Mouse (Mus musculus) stomach, postnatal 0 days (tissue): ENCODE data around the gene Ddx46. TPM values are rescaled to one million over a fixed set of nuclear protein-coding genes. Genes with fewer than 3 reads are reported as not detected.
A peak's percentile ranks its signal among the peaks of the same experiment; 100 is the strongest.

Experiments used
- ATAC-seq: fragments of 200-750 bp; cut with Nextera tagmentation; 2 replicates; pipeline ENCODE4 v1.8.0; 2017; ENCODE audit not compliant: low FRiP score, low TSS enrichment
- DNase-seq: peaks from one replicate; pipeline ENCODE4 v3.0.0-alpha.2; 2016; ENCODE audit warnings: low spot score
- H3K27ac ChIP-seq: fragments of 300-500 bp; sonication (generic); replicated peaks from 2 replicates; pipeline ENCODE4 v1.5.1; 2014; ENCODE audit warnings: mild to moderate bottlenecking, control low read depth
- H3K27me3 ChIP-seq: fragments of 300-500 bp; sonication (generic); 2 replicates; pipeline ENCODE4 v1.6.1; 2014; ENCODE audit warnings: low read length; ENCODE audit not compliant: control insufficient read depth, insufficient read depth
- H3K36me3 ChIP-seq: fragments of 300-500 bp; sonication (generic); 2 replicates; pipeline ENCODE4 v1.6.1; 2014; ENCODE audit warnings: low read length, mixed read lengths; ENCODE audit not compliant: control insufficient read depth, insufficient read depth
- H3K4me1 ChIP-seq: fragments of 300-500 bp; sonication (generic); replicated peaks from 2 replicates; pipeline ENCODE4 v1.6.1; 2014; ENCODE audit warnings: antibody characterized with exemption; ENCODE audit not compliant: control insufficient read depth, insufficient read depth
- H3K4me2 ChIP-seq: fragments of 300-500 bp; sonication (generic); replicated peaks from 2 replicates; pipeline ENCODE4 v1.6.1; 2014; ENCODE audit warnings: low read depth, mild to moderate bottlenecking, control low read depth, moderate library complexity
- H3K4me3 ChIP-seq: fragments of 300-500 bp; sonication (generic); 2 replicates; pipeline ENCODE4 v1.5.1; 2014; ENCODE audit warnings: low read depth, low read length, control low read depth
- H3K9ac ChIP-seq: fragments of 300-500 bp; sonication (generic); 2 replicates; pipeline ENCODE4 v1.6.1; 2014; ENCODE audit warnings: mild to moderate bottlenecking, low read length, control low read depth, mixed read lengths
- H3K9me3 ChIP-seq: fragments of 300-500 bp; sonication (generic); 2 replicates; pipeline ENCODE4 v1.6.1; 2016; ENCODE audit warnings: low read length; ENCODE audit not compliant: control insufficient read depth
- CTCF ChIP-seq: IDR thresholded peaks from 2 replicates; pipeline ENCODE4 v1.5.1; 2016; ENCODE audit warnings: antibody characterized with exemption, low read depth, mild to moderate bottlenecking, moderate library complexity
- EP300 ChIP-seq: optimal IDR thresholded peaks from 2 replicates; pipeline ENCODE3; 2016; ENCODE audit warnings: antibody characterized with exemption
- WGBS: fragments of 180-500 bp; shearing (Covaris S2); extraction: QIAGEN DNeasy Blood & Tissue Kit; methylation state at CpG from one replicate; pipeline ENCODE4 v1.1.7; 2014; 5-methylcytosine and 5-hydroxymethylcytosine counted together
- polyA plus RNA-seq: library from polyadenylated mRNA; unstranded; fragments of >200 nt; fragmentation: Nextera tagmentation; extraction: Ambion mirVana; gene quantifications from 2 replicates; pipeline ENCODE4 v1.2.1, GENCODE M21; 2015

Ddx46 gene
- polyA plus RNA-seq, 1 experiment from 2014 or later: 14.9 TPM

GRCm38 (mm10) chr13:55599566-55600540 lies 35.0 kb upstream of the Ddx46 start, which contains the start of gene B4galt7:
Gene B4galt7 (plus strand): TSS chr13:55599896.
- 7% methylated on average over 48 of the region's 51 CpGs for WGBS
- Histone ChIP-seq H3K36me3 (peaks cover 17% of the 10 kb centered on the region), H3K9me3 (no peaks in the 10 kb centered on the region), H3K27ac (peak within 1 kb of the TSS; percentile 53; the same call in 1 of the 2 replicates), H3K9ac (peak within 1 kb of the TSS; percentile 89), H3K4me2 (peak within 1 kb of the TSS; percentile 84), H3K27me3 (no peaks in the 10 kb centered on the region), H3K4me1 (no peaks in the 10 kb centered on the region; the same call in 1 of the 2 replicates), H3K4me3 (peak within 1 kb of the TSS; percentile 71)
- TF ChIP-seq CTCF (peak; percentile 11; the same call in 1 of the 2 replicates), EP300 (no peak)
- peak; percentile 88 for ATAC-seq
- peak; percentile 92 for DNase-seq

DNA sequence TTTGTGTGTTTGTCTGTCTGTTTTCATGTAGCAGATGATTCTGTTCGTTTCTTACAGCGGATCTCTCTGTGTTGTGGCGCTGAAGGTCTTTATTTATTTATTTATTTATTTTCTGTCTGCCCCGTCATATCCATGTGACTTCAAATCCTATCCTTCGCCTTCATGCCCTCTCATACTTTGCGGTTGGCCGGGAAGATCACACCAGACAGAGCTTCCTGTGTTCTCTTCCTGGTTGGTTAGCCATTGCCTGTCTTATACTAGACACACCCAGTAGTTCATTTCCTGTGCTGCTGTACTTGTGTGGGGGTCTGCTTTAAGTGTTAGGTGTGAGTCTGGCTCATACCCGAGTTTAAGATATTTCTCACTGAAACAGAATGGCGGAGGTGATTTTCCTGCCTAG lies 34.2 kb upstream of the Ddx46 start:
- peak overlapping the region; percentile 89 for H3K9ac ChIP-seq
- no peaks in the 10 kb centered on the region for H3K9me3 ChIP-seq
- H3K4me1 ChIP-seq: no peaks in the 10 kb centered on the region; the same call in 1 of the 2 replicates
- H3K4me3 ChIP-seq: peak overlapping the region; percentile 71
- peak overlapping the region; percentile 84 for H3K4me2 ChIP-seq
- no peak for TF ChIP-seq CTCF
- no peak for TF ChIP-seq EP300
- peaks cover 13% of the 10 kb centered on the region for H3K36me3 ChIP-seq
- no peaks in the 10 kb centered on the region for H3K27me3 ChIP-seq
- WGBS: 12% methylated on average over 9 of the region's 9 CpGs
- no peak overlapping the region; the same call in 1 of the 2 replicates for H3K27ac ChIP-seq
- DNase-seq (no peak), ATAC-seq (no peak)

DNA sequence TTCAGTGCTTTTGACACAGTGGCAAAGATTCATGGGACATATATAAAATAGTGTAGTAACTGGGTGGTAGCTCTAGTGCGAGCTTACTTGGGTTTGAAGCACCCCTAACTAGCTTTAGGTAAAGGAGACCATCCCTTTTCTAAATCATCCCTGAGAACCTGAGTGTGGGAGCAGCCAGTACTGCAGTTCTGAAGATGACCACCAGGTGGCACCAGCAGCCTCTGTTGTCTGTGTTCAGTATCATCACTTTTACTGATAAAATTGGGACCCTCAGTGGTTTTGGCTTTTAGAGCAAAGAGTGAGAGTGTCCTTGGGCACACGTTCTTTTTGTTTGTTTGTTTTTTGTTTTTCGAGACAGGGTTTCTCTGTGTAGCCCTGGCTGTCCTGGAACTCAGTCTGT lies 33.2 kb upstream of the Ddx46 start:
- TF ChIP-seq EP300 (no peak), CTCF (peak; percentile 94)
- ATAC-seq (no peak), DNase-seq (peak; percentile 80)
- no peak overlapping the region for H3K27ac ChIP-seq
- H3K36me3 ChIP-seq: peaks cover 10% of the 10 kb centered on the region
- no peaks in the 10 kb centered on the region for H3K9me3 ChIP-seq
- no peaks in the 10 kb centered on the region for H3K27me3 ChIP-seq
- no peak overlapping the region for H3K9ac ChIP-seq
- 11% methylated on average over 3 of the region's 3 CpGs for WGBS
- H3K4me1 ChIP-seq: no peaks in the 10 kb centered on the region; the same call in 1 of the 2 replicates
- H3K4me2 ChIP-seq: no peak overlapping the region
- H3K4me3 ChIP-seq: no peak overlapping the region

DNA sequence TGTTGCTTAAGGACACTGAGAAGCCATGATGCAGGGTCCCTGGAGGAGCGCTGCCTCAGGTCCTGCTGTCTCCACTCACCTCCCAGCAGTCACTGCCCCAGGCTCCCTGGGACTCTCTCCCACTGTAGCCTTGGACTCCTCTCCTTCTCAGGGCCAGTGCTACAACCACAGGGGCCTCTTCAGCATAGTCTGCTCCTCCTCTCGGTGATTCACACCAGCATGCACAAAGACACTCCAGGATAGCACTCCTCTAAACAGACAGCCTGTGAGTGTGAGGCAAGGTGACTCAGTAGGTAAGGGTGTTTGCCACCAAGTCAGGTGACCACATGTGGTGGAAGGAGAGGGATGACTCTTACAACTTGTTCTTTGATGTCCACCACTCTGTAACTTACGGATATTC lies 30.2 kb upstream of the Ddx46 start:
- no peak overlapping the region for H3K4me3 ChIP-seq
- H3K36me3 ChIP-seq: peaks cover 25% of the 10 kb centered on the region
- H3K4me1 ChIP-seq: no peaks in the 10 kb centered on the region
- no peak overlapping the region for H3K27ac ChIP-seq
- no peaks in the 10 kb centered on the region for H3K9me3 ChIP-seq
- H3K27me3 ChIP-seq: no peaks in the 10 kb centered on the region
- no peak for ATAC-seq
- H3K9ac ChIP-seq: no peak overlapping the region
- WGBS: 94% methylated on average over 3 of the region's 3 CpGs
- TF ChIP-seq EP300: no peak
- TF ChIP-seq CTCF: no peak
- DNase-seq: no peak
- no peak overlapping the region for H3K4me2 ChIP-seq

GRCm38 (mm10) chr13:55606899-55607623 lies 27.8 kb upstream of the Ddx46 start:
- DNase-seq: no peak
- ATAC-seq: no peak
- Histone ChIP-seq H3K36me3 (peaks cover 28% of the 10 kb centered on the region), H3K9me3 (no peaks in the 10 kb centered on the region), H3K27me3 (no peaks in the 10 kb centered on the region), H3K4me3 (no peak overlapping the region), H3K27ac (no peak overlapping the region), H3K4me1 (no peaks in the 10 kb centered on the region), H3K4me2 (no peak overlapping the region), H3K9ac (no peak overlapping the region)
- WGBS: 83% methylated on average over 10 of the region's 10 CpGs
- TF ChIP-seq CTCF (no peak), EP300 (no peak)
